Mouse (Mus musculus): ENCODE results near the gene Ube2e3.

The Ube2e3 gene

DNA sequence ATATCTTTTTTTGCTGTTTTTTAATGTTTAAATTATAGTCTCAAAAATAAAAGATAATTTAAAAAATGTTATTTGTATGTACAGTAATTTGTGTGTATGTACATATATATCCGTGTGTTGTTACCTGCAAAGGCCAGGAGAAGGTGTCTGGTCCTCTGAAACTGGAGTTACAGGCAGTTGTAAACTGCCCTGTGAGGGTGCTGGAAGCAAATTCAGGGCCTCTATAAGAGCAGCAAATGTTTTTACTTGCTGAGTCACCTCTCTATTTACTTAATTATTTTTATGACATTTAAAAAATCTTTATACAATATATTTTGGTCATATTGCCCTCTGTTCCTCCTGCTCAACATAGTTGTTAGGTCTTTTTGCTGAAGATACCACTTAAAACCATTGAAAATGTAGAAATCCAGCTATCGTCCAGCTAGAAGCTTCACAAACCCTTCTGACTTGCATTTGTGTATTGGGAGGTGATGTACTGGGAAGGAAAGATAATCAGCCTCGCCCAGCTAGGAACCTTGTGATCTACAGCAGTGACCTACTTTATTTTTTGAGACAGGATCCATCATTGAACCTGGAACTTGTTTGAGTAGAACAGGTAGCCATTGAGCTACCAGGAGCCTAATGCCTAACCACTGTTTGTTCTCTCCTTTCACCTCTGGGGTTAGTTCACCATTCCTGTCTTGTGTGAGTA, 15.0 kb downstream of the Ube2e3 start:
- in situ Hi-C loops (cut with MboI, MseI) = no loop called here

DNA sequence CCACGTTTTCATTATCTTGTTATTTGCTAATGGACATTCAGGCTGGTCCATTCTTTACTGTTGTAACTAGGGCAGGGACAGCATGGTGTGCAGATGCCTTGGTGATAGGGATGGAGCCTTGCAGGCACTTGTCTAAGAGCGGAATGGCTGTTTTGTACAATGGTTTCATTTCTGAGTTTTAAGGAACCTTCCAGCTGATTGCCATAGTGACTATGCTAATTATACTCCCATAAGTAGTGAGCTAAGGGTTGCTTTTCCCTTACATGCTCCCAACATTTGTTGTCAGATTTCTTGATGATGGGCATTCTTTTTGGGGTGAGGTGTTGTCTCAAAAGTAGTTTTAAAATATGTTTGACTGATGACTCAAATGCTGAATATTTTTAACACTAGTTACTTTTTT, 18.5 kb downstream of the Ube2e3 start:
- in situ Hi-C loops (cut with MboI, MseI) = no loop called here

DNA sequence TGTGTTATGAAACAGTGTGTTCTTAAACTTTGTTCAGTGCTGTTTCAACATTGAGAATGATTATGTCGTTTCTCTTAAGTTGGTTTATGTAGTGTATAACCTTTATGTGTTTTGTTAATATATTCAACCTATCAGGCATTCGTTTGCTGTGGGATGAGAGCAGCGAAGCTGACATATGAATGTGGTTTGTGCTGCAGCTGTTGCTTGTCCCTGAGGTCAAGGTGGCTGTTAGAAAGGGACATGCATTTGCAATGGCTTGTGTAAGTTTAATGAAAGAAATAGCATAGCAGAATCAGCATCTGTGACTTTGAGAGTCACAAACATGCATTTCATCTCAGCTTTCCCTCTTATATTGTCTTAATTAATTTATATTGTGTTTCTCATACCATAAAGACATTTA, 20.3 kb downstream of the Ube2e3 start:
- in situ Hi-C loops (cut with MboI, MseI) = no loop called here

DNA sequence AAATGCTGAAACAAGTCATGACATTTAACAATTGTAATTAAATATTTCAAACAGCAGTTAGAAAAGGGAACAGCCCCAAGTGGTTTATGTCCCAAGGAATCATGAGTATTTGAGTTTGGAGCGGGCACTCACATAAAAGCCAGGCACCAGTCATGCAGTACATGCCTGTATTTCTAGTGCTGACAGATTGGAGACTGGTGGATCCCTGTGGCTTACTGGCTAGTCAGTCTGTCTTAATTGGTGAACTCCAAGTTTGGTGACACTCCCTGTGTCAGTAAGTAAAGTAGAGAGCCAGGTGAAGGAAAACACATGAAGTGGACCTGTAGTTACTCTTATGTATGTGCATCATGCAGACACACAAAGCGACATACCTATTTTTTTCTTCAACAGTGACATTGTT, 27.3 kb downstream of the Ube2e3 start:
- in situ Hi-C loops (cut with MboI, MseI) = no loop called here

DNA sequence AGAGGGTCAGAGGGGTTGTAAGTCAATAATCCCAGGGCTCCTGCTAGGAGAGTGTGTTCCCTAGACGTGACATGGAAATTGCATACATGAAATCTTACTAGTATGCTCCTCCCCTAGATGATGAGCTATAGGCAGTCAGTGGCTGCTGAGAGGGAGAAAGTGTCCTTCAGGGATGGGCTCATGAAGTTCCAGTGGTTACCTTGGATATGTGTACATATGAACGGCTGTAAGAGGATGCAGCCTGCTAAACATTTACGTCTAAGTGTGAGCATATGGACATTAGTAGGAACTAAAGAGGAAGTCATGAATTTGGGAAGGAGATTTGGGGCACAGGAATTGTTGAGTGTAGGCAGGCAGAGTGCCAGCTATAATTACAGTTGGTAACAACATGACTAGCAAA, 38.0 kb downstream of the Ube2e3 start:
- in situ Hi-C loops (cut with MboI, MseI) = loop anchor here (25.0 kb wide), 1 partner anchor 369 kb away; no protein-coding TSS in a partner anchor

DNA sequence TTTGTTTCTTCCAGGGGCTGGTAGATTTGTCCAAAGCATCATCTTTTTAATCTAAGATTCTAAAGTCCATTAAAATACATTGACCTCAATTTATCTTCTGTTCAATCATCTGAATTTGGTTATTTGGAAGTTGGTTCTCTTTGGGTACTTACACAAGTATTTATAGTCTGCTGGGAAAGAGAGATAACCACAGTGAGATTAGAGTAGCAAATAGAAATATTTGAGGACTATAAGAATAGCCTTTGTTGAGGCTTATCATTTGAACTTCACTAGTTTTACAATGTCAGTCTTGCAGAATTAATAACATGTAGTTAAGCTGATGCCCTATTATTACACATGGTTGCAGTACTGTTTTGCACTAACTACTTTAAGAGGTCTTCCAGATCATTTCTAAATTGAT, 43.6 kb downstream of the Ube2e3 start:
- in situ Hi-C loops (cut with MboI, MseI) = loop anchor here (25.0 kb wide), 1 partner anchor 374 kb away; no protein-coding TSS in a partner anchor

DNA sequence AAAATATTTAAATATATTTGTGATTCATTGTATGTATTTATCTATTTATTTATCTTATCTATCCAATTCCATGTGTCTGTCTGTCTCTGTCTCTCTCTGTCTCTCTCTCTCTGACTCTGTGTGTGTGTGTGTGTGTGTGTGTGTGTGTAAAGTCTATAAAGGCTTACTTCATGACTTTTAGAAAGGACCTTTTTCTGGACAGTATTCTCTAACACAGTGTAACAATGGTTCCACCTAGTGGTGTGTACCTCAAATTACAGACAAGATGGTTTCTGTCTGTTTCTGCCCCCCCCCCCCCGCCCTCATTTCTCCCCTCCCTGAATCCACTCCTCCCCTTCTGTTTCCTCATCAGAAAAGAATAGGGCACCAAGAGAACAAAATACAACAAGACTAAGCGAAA, 46.9 kb downstream of the Ube2e3 start:
- in situ Hi-C loops (cut with MboI, MseI) = loop anchor here (5.0 to 25.0 kb wide), 3 partner anchors 88 to 868 kb away; no protein-coding TSS in a partner anchor

DNA sequence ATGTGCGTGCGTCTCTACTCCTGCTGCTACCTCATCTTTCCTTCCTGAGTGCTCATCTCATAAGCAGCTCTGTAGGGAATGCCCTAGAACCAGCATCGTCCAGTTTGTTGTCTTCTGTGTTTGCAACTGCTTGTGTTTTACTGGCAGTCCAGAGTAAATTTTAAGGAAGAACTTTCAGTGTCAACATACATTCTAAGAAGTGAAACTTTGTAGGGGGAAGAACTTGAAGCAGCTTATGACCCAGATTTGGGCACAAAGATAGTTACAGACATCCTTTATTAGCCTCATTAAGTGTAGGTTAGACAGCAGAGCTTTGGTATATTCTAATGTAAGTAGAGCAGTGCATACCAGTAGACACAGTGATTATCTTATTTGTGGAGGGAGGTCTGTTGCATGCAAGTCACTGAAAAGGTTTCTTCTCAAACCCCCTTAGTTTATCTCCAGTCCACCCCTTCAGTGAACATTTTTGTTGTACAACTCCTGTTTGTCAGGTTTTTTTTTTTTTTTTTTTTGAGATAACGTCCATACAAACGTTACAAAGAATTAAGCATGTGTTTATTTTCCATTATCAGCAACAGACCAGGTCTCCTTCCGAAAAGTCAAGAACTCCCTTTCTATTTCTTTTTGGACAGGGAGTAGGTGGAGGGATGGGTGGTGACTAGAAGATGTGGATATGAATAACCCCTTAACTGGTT, 55.2 kb downstream of the Ube2e3 start:
- in situ Hi-C loops (cut with MboI, MseI) = loop anchor here (25.0 kb wide), 1 partner anchor 386 kb away; no protein-coding TSS in a partner anchor

DNA sequence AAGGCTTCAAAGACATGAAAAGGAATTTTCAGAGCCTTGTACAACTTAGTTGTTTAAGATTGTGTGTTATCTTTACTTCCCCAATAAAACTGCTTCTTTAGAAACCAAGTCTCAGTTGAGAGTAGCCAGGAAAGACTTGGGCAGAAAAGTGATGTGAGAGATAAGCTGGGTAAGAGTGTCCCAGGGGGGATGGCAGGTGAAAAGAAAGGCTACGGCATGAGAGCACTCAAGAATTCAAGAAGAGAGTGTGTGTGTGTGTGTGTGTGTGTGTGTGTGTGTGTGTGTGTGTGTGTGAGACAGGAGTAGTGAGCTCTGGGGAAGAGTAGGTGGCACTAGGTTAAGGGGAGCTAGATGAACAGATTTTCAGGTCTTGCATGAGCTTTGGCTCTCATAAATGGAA, 57.9 kb downstream of the Ube2e3 start:
- in situ Hi-C loops (cut with MboI, MseI) = no loop called here

DNA sequence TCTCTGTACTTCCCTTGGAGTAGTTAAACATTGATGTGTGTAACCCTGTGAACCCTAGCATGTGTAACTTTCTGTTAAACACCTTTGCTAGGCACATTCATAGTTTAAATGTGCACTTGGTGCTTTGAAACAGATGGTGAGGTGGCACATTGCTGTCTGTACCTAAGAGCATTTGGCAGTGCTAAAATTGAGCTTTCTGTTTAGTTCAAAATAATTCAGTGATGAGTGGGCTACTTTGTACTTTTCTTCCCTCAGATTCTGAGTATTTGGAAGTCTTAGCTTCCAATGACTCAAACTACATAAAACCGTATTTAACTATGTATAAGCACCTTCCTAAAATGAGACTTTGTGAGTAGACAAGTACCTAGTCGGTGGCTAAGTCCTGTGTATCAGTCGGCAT, 59.7 kb downstream of the Ube2e3 start:
- in situ Hi-C loops (cut with MboI, MseI) = no loop called here

DNA sequence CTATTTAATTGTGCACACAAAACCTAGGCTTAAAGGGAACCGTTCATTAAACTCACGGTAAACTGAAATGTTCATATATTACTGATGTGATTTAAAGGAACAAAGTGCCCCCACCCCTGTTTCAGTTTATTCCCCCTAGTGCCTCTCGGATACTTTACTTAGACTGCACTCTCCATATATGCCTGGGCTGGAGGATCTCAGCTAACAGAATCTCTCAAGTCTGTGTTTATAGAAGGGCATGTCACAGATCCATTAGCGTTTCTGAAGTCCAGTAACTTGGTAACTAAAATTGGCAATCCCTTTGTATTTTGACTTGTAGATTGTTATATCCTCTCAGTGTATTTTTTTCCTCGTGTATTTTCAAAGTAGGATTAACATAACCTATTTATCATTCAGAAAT, 60.2 kb downstream of the Ube2e3 start:
- in situ Hi-C loops (cut with MboI, MseI) = no loop called here

DNA sequence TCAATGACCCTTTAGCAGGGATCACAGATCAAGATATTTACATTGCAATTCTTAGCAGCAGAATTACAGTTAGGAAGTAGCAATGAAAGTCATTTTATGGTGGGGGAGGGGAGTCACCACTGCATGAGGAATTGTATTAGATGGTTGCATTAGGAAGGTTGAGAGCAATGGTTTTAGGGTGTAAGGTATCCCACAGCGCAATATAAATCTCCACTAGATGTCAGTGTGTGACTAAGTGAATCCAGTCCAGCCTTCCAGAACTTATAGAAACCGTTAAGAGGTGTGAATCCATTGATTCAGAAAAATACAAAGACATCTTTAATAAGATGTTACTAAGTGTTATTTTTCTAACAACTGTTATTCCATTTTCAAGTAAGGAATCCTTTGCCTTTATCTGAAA, 63.4 kb downstream of the Ube2e3 start:
- in situ Hi-C loops (cut with MboI, MseI) = loop anchor here (10.0 kb wide), 1 partner anchor 563 kb away; no protein-coding TSS in a partner anchor

DNA sequence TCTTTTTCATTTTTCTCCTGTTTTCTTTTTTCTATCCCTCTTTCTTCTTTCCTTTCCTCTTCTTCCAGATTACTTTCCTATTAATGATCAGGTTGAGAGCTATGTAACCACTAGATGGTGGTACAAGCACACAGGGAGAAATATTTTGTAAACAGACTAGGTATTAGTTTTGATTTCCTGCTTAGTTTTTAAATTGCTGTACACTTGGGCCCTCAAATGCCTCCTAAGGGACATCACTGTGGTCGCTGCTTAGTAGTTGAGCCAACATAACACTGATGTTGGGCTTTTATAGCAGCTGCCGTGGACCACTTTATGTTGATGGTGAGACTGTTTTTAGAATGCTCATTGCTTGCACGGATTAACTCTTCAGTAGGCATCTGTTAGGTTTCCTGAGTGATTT, 91.5 kb downstream of the Ube2e3 start:
- in situ Hi-C loops (cut with MboI, MseI) = loop anchor here (5.0 to 25.0 kb wide), 2 partner anchors 298 to 678 kb away; partner anchors contain the start of genes Itga4 and Itprid2

DNA sequence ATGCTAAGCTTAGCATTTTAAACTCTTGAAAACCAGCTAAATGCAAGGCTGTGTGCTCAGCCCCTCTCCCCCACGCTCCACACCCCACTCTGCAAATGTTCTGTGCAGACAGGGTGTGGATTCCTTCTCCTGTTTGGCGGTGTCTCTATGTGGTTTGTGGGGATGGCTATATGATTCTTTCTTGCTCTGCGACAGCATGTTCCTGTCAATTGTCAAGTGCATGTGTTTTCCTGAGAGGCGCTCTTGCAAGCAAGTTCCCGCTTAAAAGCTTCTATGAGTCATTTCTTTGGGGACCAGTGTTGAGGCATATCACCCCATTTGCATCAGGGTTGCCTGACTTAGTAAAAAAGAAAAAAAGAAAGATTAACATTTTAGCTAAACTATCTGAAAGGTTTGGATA, 92.4 kb downstream of the Ube2e3 start:
- in situ Hi-C loops (cut with MboI, MseI) = loop anchor here (25.0 kb wide), 1 partner anchor 677 kb away; the partner anchor contains the start of gene Itprid2

DNA sequence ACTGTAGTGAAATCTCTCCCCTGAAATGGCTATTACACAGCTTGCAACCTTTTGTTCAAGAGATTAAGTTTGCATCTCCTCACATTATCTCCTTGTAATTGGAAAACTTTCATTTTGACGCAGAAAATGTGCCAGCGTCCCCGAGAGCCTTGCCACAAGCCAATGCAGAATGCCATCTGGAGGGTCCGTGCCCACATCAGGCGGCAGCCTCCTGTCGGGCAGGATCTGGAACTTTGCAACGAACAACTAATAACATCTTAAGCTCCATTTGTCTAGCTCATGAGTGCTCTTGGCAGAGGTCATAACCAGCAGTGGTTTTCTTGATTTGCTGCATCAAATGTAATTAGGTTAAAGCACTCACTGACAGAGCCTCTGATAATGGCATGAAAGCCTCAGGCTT, 93.1 kb downstream of the Ube2e3 start:
- in situ Hi-C loops (cut with MboI, MseI) = loop anchor here (25.0 kb wide), 1 partner anchor 676 kb away; the partner anchor contains the start of gene Itprid2

DNA sequence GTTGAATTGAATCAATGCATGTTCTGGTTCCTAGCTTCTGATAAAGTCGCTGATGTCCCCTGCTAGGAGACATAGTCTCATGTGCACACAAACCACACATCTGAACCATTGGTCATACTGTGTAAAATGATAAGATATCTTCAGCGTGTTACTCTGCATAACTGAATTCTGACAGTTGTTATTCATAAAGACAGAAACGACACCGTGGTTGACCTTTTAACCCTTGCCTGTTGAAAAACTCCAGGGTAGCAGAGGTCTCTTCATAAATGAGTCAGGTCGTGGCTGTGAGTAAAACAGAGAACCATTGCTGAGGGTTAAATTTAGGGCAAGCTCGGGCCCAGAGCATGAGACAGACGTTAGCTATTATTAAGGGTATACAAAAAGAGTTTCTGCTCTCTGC, 93.7 kb downstream of the Ube2e3 start:
- in situ Hi-C loops (cut with MboI, MseI) = loop anchor here (25.0 kb wide), 1 partner anchor 676 kb away; the partner anchor contains the start of gene Itprid2

DNA sequence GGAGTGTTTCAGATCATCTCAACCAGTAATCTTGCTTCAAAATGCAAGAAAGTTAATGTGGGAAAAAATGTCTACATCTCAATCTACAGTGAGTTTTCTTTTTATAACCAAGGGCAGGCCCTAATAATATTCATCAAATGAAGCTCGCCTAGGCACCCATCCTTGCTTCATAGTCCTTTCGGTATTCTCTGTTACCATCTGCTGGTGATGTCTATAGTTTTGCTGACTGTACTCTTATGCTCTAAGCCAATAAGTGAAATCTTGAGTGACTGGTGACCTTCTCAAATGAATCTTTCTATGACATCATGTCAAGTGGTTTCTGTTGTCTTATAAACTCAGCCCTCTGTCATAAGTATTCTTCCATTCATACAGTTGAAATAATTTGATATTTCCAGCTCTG, 97.1 kb downstream of the Ube2e3 start:
- in situ Hi-C loops (cut with MboI, MseI) = loop anchor here (25.0 kb wide), 1 partner anchor 672 kb away; the partner anchor contains the start of gene Itprid2

DNA sequence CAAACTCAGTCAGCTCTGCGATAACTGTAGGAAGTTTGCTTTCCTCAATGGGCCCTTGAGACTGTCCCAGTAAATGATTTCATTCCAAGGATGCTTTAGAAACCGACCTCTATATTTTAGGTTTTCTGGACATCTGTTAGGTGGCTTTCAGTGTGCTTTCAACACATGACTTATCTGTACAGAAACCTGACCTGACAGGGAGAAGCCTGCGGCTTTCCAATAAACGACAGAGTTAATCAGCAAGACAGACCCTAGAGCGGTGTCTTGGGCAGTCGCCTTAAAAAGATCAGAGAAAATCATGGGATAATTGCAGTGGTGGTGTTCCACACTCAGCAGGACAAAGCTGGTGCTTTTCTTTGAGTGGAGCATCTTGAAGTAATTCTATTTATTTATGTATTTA, 97.5 kb downstream of the Ube2e3 start:
- in situ Hi-C loops (cut with MboI, MseI) = loop anchor here (25.0 kb wide), 1 partner anchor 672 kb away; the partner anchor contains the start of gene Itprid2

DNA sequence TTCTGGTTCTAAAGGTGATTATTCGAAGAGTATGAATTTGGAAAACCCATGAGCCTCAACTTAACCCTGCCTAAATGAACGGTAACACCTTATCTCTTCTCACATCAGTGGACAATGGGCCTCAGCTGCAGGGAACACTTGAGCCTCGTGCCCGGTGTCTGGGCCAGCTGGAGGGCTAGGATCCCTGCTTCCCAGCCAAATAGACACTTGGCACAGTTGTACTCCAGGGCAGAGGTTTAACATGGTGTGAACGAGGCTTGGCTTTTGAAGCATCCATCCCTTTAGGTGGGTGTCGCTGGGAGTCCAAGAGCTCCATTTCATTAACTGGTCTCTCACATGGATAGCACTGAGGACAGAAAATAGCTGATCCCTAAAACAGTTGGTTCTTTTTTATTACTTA, 102.2 kb downstream of the Ube2e3 start:
- in situ Hi-C loops (cut with MboI, MseI) = loop anchor here (25.0 kb wide), 1 partner anchor 667 kb away; the partner anchor contains the start of gene Itprid2

All from T-helper 1 cell (primary cell).